Mouse (Mus musculus) spleen, postnatal 36 days (tissue): ENCODE measurements around the gene Tfdp2.
A peak's percentile ranks its signal among the peaks of the same experiment; 100 is the strongest.
"Not testable (repeated sequence)": the region's sequence is repeated elsewhere in the genome, so short reads cannot be mapped to it uniquely, and the experiment has no call there.

Source experiments
- DNase-seq, 2 experiments: peaks; one replicate each; pipeline ENCODE4 v3.0.0; 2022; ENCODE audit warnings: low spot score in 2 of 2, mixed read lengths in 1 of 2

Gene Tfdp2

GRCm38 (mm10) chr9:96299324-96300008 lies 103.4 kb downstream of the Tfdp2 start:
- DNase-seq: no peak

GRCm38 (mm10) chr9:96308816-96309215 lies 112.7 kb downstream of the Tfdp2 start:
- DNase-seq: no peak

DNA sequence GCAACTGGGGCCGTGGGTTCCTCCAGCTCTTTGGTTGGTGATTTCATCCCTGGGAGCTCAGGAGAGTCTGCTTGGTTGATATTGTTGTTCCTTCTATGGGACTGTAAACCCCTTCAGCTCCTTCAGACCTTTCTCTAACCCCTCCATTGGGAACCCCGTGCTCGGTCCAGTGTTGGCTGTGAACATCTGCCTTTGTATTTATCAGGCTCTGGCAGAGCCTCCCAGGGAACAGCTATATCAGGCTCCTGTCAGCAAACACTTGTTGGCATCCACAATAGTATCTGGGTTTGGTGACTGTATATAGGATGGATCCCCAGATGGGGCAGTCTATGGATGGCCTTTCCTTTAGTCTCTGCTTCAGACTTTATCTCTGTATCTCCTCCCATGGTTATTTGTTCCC lies 116.0 kb downstream of the Tfdp2 start:
- no peak for DNase-seq

GRCm38 (mm10) chr9:96319333-96319732 lies 123.3 kb downstream of the Tfdp2 start:
- DNase-seq: no peak

GRCm38 (mm10) chr9:96320551-96320980 lies 124.5 kb downstream of the Tfdp2 start:
- DNase-seq: no peak

- DNase-seq: no peak
Measured at GRCm38 (mm10) chr9:96322411-96323152, 126.5 kb downstream of the Tfdp2 start.

DNA sequence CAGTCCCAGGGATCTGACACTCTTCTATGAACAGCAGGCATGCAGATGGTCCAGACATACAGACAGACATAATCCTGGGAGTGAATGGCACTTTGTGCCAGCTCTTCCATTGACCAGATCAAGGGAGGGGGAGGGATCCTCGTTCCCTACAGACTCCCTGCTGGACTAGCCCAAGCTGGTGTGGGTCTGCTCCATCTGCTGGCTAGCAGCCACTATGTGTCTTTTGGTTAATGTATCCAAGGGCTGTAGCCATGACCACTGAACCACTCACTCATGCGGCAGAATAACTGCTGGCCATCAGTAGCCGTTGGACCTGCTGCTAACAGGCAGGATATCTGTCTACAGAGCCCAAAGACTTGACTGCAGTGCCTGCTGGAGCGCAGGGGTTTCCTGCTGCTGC lies 128.4 kb downstream of the Tfdp2 start:
- no peak for DNase-seq

GRCm38 (mm10) chr9:96326496-96326923 lies 130.4 kb downstream of the Tfdp2 start:
- DNase-seq: no peak

- no peak for DNase-seq
Measured at GRCm38 (mm10) chr9:96328226-96328625, 132.2 kb downstream of the Tfdp2 start.

GRCm38 (mm10) chr9:96331146-96331545 lies 135.1 kb downstream of the Tfdp2 start:
- DNase-seq: no peak

DNA sequence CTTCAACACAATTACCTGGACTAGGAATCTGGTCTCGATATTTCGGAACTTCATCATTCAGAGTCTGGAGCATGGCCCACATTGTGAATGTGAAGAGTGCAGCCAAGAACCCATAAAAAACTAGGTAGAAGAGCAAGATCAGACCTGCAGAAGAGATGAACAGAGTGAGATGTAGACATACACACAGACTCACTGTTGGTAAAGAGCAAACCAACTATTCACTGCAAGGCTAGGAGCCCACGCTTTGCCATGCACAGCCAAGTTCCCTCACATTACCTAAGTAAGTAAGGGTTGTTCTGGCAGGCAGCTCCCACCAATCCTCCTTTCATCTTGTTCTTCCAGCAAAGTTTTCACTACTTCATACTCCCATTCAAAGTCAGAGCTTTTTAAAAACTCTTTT lies 149.7 kb downstream of the Tfdp2 start:
- no peak for DNase-seq

GRCm38 (mm10) chr9:96348885-96349284 lies 152.8 kb downstream of the Tfdp2 start:
- no peak for DNase-seq

- DNase-seq: peak; percentile 55 to 58
Measured at GRCm38 (mm10) chr9:96350010-96350409, 153.9 kb downstream of the Tfdp2 start.

- DNase-seq: peak; percentile 32 to 39
Measured at GRCm38 (mm10) chr9:96350476-96350875, 154.4 kb downstream of the Tfdp2 start.

GRCm38 (mm10) chr9:96351771-96352170 lies 155.7 kb downstream of the Tfdp2 start:
- not testable (repeated sequence) for DNase-seq

GRCm38 (mm10) chr9:96353121-96353769 lies 157.2 kb downstream of the Tfdp2 start:
- no peak for DNase-seq

DNA sequence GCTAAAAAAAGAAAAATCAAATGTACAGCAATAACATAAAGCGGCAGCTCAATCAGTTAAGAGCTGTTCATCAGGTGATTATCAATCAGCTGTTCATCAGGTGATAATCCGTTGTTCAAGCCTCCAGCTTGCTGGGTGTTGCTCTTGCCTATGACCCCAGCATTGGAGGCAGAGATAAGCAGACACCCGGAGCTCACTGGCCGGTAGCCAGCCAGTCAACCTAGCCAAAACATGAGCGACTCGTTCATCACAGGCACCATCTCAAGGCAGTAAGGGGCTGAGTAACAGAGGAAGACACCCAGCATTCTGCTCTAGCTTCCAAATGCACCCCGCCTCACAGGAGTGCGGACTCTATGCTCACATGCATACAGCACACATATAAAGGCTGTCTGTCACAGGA lies 157.7 kb downstream of the Tfdp2 start:
- DNase-seq: peak; percentile 33 to 55

GRCm38 (mm10) chr9:96360056-96360455 lies 164.0 kb downstream of the Tfdp2 start:
- DNase-seq: no peak

DNA sequence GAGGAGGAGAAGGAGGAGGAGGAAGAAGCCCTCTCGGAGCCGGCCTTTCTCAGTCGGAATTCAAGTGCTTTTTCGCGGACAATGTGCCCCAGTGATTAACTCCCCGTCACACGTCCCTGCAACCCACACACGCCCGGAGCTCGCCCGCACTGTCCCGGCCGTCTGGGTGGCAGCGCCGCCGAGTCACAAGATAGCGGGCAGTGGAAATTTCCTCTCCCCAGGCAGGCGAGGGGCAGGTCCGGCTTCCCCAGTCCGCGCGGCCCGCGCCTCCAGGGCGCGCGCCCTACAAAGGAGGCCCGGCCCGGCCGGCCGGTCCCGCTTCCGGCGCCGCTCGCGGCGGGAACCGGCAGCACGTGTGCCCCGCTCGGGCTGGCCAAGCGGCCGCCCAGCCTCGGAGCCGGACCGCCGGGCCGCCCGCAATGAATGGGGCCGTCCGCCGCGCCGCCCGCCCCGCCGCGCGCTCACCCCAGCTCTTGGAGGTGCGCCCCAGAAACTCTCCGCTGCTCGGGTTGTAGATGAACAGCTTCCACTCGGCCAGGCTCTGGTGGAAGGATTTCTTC lies 167.6 kb downstream of the Tfdp2 start:
- DNase-seq: peak; percentile 68 to 72

DNA sequence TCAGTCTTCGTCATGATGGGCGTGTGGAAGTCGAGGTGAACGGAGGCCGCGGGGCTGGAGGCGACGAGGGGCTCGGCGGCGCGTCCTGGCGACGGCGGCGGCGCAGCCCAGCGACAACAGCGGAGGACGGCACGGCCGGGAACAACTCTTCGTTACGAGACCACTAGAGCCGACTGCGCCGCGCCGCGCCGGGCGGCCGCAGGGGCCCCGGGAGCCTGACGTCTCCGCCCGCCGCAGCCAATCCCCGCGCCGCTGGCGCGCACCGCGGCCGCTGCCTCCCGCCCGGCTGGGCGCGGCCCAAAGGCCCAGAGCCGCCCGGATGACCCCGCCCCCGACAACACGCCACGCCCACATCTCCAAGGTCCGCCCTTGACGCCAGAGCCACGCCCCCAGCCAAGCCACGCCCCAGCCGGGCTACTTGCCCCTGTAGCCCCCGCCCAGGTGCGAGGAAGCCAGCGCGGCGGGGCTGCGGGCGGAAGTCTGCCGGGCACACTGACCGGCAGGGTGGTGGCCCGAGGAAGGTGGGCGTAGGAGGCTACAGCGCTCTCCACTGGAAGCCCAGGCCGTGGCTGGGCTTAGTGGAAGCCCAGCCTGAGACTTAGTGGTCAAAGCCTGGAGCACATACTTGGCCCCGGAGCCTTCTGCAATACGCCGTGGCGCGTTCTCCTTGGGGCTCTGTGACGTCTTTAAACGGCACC lies 168.2 kb downstream of the Tfdp2 start, which contains the start of gene Atp1b3:
Gene Atp1b3, minus strand, starts transcription at position 302 of the 698 bp plus-strand sequence.
- DNase-seq: peak; percentile 99

- DNase-seq: no peak
Measured at GRCm38 (mm10) chr9:96365271-96365872, 169.3 kb downstream of the Tfdp2 start.
